Mouse (Mus musculus) kidney, adult 18-20 months (tissue): ENCODE results near the gene Slc22a21.
"Not testable (repeated sequence)": the region's sequence is repeated elsewhere in the genome, so short reads cannot be mapped to it uniquely, and the experiment has no call there.

Experiments
- DNase-seq: peaks from one replicate; pipeline ENCODE4 v3.0.0; 2021

The Slc22a21 gene

DNA sequence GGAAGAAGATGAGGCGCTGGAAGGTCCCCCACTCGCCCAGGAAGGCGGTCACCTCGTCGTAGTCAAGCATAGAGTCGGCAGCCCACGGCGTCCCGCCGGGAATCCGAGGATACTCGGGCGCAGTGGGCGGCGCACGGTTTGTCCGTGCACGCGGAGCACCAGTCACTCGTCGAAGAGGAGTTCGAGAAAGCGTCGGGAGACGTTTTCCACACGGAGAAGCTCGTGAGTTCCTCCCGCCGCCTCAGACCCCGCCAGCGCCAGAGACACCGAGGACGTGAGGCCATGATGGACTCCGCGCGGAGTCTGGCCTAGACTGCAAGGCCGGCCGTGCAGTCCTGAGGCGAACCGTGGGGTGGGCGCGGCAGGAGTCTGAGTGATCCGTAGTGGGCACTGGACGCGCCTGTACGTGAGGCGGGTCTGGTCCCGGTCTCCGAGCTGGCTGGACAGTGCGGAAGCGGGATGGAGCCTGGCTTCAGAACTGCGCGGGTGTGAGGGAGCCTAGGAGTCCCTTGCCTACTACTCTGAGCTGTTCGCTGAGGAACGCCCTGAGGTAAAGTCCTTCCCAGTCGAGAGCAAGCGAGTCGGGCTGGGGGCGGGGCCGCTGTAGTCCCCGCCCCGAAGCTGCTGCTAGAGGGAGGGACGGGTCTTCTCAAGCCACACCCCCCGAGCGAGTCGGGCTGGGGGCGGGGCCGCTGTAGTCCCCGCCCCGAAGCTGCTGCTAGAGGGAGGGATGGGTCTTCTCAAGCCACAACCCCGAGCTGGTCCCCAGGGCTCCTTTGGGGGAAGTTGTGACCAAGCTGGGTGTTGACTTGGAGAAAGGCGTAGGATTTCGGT is at the start of gene Slc22a21:
TSS of gene Slc22a21 (minus strand) at position 545 of the 834 bp plus-strand sequence.
- DNase-seq: peak; percentile 83

DNA sequence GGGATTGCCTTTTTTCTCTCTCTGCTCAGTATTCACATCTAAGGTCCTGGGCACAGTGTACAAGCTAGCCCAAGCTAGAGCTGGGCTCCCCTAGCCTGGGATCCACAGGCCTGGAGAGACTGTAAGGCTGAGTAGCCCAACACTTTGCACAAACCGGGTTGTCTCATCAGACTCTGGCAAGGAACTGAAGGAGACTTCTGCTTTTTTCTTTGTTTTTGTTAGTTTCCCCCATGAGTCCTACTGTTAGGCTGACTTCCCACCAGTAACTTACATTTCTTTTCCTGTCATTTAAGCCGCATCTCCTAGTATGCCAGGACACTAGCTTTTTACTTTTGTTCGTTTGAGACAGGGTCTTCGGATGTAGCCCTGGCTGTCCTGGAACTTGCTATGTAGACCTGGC is 48.9 kb upstream of the Slc22a21 start:
- DNase-seq: no peak

DNA sequence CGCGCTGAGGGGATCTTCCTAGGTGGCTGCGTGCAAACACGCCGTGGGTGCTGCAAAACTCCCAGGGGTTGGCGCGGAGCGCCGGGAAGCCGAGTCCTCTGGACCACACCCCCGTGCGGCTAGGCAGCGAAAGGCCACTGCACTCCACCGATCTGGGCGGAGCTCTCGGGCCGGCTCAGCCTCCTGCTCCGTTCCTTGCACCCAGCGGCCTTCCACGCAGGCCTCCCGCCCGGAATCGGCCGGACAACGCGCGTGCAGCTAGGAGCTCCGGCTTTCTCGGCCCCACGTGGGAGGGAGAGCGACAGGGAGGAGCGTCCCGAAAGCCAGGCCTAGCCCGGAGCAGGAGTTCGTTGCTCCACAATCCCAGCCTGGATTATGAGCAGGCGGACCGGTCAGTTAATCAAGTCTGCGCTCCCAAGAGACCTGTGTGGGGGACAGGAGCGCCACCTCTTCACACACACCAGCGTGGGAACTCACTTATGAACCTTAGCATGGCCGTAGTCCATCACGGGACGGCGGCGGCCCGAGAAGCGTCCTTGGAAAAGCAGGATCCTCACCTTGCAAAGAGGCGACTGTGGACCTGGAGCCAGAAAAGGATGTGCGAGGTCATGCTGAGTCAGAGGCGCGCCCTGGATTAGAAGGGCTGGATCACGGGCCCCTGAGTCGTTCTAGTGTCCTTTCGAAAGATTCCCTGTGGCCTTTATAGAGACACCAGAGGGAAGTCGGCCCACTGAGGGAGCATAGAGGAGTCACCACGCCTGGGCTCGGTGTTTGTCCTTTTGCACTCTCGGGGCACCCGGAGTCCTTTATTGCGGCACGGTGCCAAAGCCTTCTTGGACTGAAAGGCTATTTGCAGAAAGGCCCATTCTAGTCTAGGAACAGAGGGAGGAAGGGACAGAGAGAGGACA is 48.2 kb upstream of the Slc22a21 start, which contains the start of gene Slc22a4:
TSS of gene Slc22a4 (minus strand) at position 47 of the 908 bp plus-strand sequence.
- peak; percentile 92 for DNase-seq

DNA sequence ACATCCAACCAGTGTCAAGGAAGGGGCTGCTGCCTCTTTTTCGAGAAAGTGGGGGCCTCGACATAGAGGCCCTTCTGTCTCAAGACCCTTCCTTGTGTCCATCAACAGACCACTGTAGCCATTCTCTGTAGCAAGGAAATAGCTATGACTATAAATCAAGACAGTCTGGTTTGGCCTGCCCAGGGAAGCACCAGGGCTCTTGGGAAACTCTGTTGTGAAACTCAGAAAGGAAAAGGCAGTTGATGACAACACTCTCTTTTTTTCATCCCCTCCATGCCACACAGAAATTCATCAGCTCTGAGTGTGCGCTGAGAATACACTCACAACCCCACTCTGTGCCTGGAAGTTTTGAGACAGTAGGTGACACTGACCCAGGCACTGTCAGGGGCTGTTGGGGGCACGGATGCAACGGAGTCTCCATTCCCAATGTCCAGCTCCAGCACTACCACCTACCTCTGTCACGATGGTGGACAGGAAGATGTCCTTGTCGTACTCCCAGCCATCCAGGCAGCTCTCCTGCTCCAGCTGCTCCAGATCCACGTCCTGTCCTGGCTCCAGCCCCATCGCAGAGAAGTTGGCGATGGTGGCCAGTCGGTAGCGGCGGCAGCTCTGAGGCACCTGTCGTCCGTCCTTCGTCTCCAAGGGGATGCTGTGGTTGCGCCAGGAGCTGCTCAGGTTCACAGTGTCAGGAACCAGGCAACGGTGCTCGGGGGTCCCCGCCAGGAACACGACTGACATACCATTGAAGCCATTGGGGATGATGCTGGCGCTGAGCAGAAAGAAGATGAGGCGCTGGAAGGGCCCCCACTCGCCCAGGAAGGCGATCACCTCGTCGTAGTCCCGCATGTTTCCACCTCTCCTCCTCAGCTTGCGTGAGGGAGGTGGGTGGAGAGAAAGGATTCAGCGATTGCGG is 47.3 kb upstream of the Slc22a21 start:
- DNase-seq: no peak

DNA sequence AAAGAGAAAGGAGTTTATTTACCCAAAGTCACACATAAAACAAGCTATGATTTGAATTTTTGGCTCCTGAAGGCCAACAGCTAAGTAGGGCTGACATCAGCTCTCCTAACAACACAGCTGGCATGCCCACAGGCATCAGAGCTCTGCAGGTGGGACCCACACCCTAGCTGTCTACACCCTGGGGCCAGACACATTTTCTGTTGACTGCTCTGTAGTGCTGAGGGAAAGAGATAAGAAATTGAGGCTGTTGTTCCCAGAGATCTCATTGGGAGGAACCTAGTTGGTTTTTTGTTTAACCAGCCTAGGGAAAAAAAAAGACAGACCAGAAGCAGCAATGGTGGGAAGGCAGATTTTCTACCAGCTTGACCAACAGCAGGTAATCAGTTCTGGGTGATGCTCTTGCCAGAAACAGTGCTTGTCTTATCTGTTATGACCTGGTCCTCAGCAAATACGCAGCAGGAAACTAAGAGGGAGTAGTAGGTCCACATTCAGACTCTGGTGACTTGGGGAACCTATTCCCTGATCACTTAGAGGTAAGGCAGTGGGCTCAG is 46.4 kb upstream of the Slc22a21 start:
- DNase-seq: no peak

DNA sequence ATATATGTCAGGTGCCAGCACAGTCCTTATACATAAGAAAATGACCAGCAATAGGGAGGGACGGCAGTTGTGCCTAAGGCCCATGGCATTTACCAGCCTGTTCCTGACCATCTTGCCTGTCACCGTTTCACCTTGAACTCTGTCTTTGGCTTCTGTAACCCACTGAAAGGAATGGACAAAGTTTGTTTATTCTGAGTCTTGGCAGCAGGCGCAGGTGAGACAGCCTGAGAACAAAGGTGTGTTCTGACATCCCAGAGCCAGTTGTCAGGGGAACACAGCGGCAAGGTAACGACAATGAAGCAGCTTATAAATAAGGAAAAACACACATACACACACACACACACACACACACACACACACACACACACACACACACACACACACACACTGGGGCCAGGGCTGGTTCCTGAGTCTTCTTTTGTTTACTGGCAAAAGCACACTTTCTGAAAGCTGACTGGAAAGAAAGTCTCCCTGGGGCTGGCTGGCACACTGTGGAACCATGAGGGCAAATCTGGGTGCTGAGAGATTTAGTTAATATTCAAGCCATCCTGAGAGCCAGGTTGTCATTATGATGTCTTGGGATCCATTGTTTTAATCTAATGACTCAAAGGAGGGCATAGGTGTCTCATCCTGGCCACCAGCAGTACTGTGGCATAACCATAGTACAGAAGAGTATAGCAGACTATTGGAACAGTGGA is 41.4 kb upstream of the Slc22a21 start:
- peak; percentile 52 for DNase-seq

DNA sequence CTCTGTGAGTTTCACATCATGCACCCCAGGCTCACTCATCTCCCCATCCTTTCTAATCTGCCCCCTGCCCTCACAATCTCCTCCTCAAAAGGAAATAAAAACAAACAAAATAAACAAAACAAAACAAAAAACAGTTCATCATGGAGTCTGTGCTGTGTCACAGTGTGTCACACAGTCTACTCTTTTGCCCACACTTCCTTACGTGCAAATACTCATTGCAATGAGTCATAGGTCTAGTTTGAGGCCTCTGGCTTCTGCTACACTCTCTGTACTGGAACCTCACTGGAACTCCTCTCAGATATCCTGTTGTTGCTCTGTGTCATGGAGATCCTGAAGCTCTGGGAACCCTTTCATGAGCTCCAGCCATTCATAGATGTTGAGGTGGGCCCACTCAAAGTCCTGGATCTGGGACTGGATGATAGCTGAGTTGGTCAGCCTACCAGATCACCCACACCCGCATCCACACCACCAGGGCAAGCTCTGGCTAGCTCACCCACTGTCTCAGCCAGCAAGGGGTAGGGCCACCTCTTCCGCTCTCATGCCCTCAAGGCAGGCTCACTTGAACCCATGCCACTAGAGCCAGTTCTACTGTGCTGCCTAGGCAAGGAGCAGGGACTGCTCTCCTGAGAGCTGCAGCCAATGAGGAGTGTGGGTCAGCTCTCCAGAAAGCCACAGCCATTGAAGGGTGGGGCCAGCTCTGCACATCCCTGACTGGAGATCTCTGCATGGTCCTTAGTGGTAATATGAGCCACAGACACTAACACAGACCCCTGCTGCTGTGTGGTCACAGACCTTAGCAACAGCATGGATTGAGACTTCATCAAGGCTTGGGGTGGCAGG is 39.0 kb upstream of the Slc22a21 start:
- DNase-seq: no peak

DNA sequence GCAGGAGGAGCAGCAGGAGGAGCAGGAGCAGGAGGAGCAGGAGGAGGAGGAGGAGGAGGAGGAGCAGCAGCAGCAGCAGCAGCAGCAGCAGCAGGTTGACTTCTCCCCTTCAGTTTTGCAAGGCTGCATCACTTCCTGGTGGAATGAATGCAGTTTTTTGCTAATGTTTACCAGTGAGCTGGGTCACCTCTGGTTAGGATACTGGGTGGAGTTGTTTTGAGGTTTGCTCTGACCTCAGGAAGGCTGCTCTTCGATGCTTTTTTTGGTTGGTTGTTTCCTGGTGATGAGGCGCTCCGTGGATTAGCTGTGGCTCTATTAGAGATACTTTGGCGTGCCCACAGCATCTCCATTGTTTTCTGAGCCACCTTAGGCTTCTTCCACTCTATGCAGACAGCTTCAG is 37.5 kb upstream of the Slc22a21 start:
- DNase-seq: no peak

DNA sequence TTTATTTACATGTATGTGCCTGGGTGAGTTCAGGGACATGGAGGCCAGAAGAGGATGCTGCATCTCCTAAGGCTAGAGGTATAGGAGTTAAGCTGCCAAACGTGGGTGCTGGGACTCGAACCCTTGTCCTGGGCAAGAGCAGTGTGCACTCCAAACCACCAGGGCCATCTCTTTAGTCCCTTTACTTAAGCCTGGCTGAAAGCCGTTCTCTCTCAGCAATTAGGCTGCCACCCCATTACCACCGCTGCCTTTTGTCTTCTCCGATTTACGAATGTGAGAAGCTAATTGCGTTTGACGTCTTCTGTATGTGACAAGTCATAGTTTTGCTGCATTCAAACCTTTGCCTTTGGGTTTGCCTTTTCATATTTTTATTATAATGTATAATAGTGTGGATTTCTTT is 35.9 kb upstream of the Slc22a21 start:
- DNase-seq: no peak

DNA sequence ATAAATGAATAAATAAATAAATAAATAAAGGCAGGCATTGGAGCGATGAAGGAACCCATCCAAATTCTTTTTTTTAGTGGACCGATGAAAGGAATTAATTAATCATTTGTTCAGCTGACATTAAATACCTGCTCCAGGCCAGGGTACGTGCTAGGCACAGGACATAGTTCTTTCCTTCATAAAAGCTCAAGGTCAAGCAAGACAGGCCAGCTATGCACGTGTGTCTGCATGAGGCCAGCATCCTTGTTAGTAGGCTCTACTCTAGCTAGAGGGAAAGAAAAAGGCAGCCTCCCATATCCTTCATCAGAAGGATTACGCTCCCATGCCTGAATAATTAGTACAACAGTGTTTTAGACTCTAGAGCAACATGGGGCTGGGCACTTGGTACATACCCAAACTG is 32.8 kb upstream of the Slc22a21 start:
- peak; percentile 42 for DNase-seq

DNA sequence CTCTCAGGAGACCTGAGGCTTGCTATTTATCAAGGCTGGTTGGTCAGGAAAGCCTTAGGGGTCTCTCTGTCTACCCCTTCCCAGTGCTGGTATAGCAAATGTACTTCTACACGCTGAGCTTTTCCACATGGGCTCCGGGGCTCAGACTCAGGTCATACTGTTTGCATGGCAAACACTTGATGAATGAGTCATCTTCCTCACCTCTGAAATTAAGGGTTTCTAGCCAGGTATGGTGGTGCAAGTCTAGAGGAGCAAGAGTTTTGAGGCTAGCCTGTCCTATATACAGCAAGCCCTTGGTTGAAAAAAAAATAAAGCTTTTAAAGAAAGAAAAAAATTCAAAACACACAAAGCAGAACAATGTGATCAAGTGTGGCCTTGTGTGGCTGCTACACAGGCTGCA is 31.1 kb upstream of the Slc22a21 start:
- no peak for DNase-seq

DNA sequence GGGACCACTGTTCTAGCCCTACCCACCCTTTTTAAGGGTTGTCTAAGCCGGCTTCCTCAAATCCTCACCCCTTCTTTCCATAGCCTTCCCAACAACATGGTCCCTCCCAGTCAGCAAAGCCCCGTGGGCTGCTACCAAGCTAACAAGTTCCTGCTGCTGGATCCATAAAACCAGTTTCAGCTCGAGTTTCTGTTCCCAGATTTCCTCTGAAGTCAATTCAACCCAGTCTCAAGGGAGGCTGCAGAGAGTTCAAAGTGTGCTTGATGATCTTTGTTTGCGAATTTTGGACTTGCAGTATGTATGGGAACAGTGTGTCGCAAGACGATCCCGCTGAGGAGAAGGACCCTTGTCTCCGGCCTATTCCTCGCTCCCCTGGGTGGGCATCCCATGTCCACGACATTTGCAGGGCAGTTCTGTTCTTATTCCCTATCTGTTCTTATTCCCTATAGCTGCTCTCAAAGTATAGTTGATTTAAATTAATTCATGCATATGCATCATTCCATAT is 28.3 kb upstream of the Slc22a21 start:
- DNase-seq: no peak

DNA sequence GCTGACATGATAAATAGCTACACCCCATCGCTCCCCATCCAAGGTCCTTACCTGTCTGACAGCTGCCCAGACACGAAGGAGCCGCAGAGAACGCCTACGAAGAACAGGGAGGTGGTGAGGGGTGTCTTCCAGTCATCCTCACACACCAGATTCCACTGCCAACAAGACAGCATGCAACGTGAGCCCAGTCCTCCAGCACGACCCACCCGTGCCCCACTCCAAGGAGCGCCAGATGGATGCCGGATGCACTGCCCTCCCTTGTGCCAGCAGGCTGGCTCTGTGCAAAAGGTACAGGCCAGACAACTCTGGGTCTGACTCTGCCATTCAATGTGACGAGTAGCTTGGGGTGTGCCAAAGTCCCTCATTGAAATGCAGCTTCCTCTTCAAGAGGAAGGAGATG is 27.6 kb upstream of the Slc22a21 start:
- no peak for DNase-seq

DNA sequence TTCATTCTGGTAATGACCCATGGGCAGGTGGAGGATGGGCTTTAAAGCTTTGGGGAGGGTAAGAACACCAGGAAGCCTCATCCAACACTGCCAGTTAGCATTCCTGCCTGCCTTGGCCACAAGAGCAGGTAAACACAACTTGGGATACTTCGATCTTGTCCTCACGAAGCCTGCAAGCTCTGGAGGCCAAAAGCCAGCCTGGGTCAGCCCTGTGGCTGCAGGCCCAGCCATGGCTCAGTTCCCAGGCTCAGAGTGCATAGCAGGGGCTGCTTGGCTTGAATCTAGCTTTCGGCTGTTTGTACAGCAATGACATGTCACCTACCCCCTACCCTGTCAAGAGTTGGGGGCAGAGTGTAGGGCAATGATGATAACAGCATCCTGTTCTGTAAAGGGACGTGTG is 26.8 kb upstream of the Slc22a21 start:
- peak; percentile 87 for DNase-seq

DNA sequence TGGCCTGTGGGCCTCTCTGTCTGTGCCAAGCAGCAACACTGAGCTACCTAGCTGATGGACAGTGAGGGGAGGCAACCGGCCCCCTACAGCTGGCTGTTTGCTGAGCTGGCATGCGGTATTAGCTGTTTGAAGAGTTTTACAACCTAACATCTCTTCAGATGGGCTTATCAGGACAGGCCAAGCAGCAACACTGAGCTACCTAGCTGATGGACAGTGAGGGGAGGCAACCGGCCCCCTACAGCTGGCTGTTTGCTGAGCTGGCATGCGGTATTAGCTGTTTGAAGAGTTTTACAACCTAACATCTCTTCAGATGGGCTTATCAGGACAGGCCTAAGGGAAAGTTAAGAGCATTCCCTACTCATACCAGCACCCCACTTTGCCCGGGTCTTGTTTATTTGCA is 26.2 kb upstream of the Slc22a21 start:
- not testable (repeated sequence) for DNase-seq

DNA sequence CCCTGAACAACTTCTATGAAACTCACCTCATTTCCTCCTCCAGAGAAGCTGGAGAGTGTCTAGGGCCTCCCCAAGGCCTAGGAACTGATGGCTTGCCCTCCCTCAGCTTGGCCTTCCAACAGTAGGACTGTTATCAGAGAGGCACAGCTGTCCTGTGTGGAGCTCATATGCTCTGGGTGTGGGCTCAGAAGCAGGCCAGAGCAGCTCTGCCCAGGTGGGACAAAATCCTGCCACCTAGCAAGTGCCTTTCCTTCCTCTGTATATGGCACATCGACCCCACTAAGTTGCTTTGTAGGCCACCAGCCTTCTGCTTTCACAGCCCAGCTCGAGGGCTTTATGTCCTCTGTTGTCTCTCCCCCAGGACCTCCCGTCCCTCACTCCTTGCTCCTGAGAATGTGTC is 24.6 kb upstream of the Slc22a21 start:
- DNase-seq: no peak

DNA sequence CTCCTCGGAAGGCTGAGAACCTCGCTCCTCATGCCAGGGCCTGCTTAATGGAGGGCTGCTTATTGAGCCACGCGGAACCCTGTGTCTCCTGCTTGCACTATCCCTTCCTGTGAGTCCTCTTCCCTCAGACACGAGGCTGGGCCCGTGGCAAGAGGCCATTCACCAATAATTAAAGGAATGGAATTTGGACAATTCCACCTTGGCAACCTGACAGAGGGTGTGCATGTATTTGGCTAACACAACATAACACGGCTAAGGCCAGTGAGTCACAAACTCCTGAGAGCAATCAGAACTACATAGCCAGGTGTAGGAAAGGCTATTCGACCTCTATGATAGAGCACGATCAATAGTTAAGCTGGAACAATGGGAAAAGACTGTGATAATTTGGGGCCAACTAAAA is 24.1 kb upstream of the Slc22a21 start:
- DNase-seq: peak; percentile 88

DNA sequence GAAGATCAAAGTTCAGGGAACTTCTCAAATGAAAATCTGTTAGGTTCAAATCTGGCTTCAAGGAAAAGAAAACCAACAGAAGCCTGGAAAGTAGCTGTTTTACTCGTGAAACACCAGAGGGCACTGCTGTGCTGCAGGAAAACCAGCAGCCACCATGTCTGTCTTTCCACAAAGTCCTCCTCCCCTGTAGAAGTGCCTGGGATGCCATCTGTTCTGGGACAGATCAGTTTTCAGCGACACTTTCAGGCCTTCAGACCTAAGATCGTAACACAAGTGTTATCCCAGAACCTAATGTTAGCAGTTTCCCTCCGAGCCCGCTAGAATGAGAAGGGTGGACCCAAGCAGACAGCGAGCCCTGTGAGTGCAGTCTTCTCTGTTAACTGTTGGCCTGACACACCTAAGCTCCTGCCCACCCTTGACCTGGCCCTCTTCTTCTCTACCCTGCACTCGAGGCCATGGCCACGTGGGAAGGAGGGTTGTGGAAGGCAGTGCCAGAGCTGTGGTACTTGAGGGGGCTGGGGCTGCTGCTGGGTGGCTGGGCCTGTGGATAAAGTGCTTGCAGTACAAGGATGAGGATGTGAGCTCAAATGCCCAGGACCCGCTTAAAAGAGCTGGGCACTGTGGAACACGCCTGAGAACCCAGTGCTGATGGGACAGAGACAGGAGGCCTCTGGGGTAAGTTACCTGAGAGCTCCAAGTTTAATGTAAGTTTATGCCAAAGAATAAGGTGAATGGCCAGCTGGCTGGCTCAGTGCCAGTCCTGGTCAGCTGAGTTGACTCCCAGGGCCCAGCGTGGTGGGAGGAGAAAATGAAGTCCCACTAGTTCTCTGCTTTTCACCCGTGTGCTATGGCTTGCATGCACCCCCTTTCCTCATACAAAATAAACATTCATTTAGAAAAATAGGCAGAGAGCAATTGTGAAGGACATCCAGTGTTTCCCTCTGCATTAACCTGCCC is 22.9 kb upstream of the Slc22a21 start:
- DNase-seq: peak; percentile 70

DNA sequence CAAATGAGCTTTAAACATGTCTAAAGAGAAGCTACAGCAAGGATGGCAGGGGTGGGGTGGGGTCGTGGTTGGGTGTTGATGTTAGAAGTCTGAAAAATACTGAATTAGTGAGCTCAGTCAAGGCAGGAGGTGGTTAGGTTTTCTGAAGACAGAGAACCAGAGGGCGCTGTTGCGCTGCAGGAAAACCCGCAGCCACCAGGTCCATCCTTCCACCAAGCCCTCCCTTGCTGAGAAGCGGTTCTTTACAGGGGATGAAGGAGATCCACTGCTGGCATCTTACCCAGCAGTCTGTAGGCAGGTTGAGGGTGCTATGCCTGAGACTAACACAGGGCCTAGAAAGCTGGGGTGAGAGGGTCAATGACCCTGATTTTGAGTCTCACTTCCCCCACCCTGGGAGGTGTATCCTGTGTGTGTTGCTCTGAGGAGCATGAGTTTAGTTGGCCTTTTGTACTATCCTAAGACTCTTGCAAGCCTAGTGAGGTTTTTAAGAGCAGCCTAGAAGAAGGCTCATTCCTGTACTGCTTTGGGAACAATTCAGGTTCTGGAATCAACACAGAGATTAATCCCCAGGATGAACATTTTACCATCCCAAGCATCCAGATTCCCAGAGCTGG is 22.1 kb upstream of the Slc22a21 start:
- peak; percentile 71 for DNase-seq
